Mouse (Mus musculus): ENCODE results near the gene Scarf1.
"Not testable (repeated sequence)": the region's sequence is repeated elsewhere in the genome, so short reads cannot be mapped to it uniquely, and the experiment has no call there.

GRCm38 (mm10) chr11:75556006-75556405 is 42.7 kb downstream of the Scarf1 start:
- not testable (repeated sequence) for TF ChIP-seq POLR2A (IDR thresholded peaks at IDR 0.05; ENCODE audit: borderline replicate concordance, insufficient read depth, low read length); CTCF (IDR thresholded peaks at IDR 0.05; ENCODE audit: borderline replicate concordance, insufficient read depth, low read depth, low read length)

Measured in cerebellum, adult 2 months (tissue).